Mouse (Mus musculus): ENCODE measurements around the gene R3hcc1l.

The R3hcc1l gene

GRCm38 (mm10) chr19:42600591-42600990 is 82.0 kb downstream of the R3hcc1l start:
- no peak for DNase-seq (ENCODE audit: low spot score in 2 of 2)

- DNase-seq (ENCODE audit: low spot score in 2 of 2), result no peak
Observed at GRCm38 (mm10) chr19:42601445-42601844, 82.9 kb downstream of the R3hcc1l start.

GRCm38 (mm10) chr19:42602041-42602440 is 83.5 kb downstream of the R3hcc1l start:
- DNase-seq (ENCODE audit: low spot score in 2 of 2), result peak in 1 of 2 experiments; percentile 54

- DNase-seq (ENCODE audit: low spot score in 2 of 2), result peak in 1 of 2 experiments; percentile 59
Observed at GRCm38 (mm10) chr19:42602576-42602975, 84.0 kb downstream of the R3hcc1l start.

GRCm38 (mm10) chr19:42608082-42608481 is 89.5 kb downstream of the R3hcc1l start:
- no peak for DNase-seq (ENCODE audit: low spot score in 2 of 2)

GRCm38 (mm10) chr19:42609716-42610115 is 91.2 kb downstream of the R3hcc1l start:
- no peak for DNase-seq (ENCODE audit: low spot score in 2 of 2)

- DNase-seq (ENCODE audit: low spot score in 2 of 2), result no peak
Observed at GRCm38 (mm10) chr19:42611746-42612145, 93.2 kb downstream of the R3hcc1l start.

- peak; percentile 67 to 71 for DNase-seq (ENCODE audit: low spot score in 2 of 2)
Observed at GRCm38 (mm10) chr19:42612654-42613053, 94.1 kb downstream of the R3hcc1l start, which contains the start of gene Loxl4. TSS of gene Loxl4 (minus strand) at chr19:42612813.

- no peak for DNase-seq (ENCODE audit: low spot score in 2 of 2)
Observed at GRCm38 (mm10) chr19:42613116-42613515, 94.6 kb downstream of the R3hcc1l start.

- no peak for DNase-seq (ENCODE audit: low spot score in 2 of 2)
Observed at GRCm38 (mm10) chr19:42613647-42614225, 95.2 kb downstream of the R3hcc1l start.

- DNase-seq (ENCODE audit: low spot score in 2 of 2), result peak in 1 of 2 experiments; percentile 55
Observed at GRCm38 (mm10) chr19:42628068-42628467, 109.5 kb downstream of the R3hcc1l start.

GRCm38 (mm10) chr19:42631541-42631961 is 113.0 kb downstream of the R3hcc1l start:
- peak; percentile 21 to 58 for DNase-seq (ENCODE audit: low spot score in 2 of 2)

GRCm38 (mm10) chr19:42632301-42632700 is 113.7 kb downstream of the R3hcc1l start:
- peak in 1 of 2 experiments; percentile 50 for DNase-seq (ENCODE audit: low spot score in 2 of 2)

- DNase-seq (ENCODE audit: low spot score in 2 of 2), result no peak
Observed at GRCm38 (mm10) chr19:42633650-42634049, 115.1 kb downstream of the R3hcc1l start.

- DNase-seq (ENCODE audit: low spot score in 2 of 2), result peak in 1 of 2 experiments; percentile 59
Observed at GRCm38 (mm10) chr19:42636631-42637030, 118.1 kb downstream of the R3hcc1l start.

GRCm38 (mm10) chr19:42638604-42639481 is 120.3 kb downstream of the R3hcc1l start:
- peak; percentile 58 to 59 for DNase-seq (ENCODE audit: low spot score in 2 of 2)

GRCm38 (mm10) chr19:42639544-42639943 is 121.0 kb downstream of the R3hcc1l start:
- DNase-seq (ENCODE audit: low spot score in 2 of 2), result no peak

- peak in 1 of 2 experiments; percentile 43 for DNase-seq (ENCODE audit: low spot score in 2 of 2)
Observed at GRCm38 (mm10) chr19:42640211-42640610, 121.7 kb downstream of the R3hcc1l start.

All from urinary bladder, postnatal 4 days (tissue).